Comparison of ENCODE assay signal across 8 mouse cellular contexts in genomic region chr5:34368551-34369290, GRCm38 (mm10). TPM values are rescaled to one million over a fixed set of nuclear protein-coding genes. Genes with fewer than 3 reads are reported as not detected.
DNase-seq lines count a peak whose midpoint lies in the region; ATAC-seq and TF ChIP-seq lines count a peak whose summit lies in the region.

No protein-coding gene starts in this region.

- peak overlapping the region; percentile 80 for H3K4me3 ChIP-seq in thymus, adult 2 months (ENCODE audit: control insufficient read depth, insufficient read depth, low read length)
- peak overlapping the region; percentile 71 to 78 for H3K4me3 ChIP-seq in liver, embryonic 14.5 days (ENCODE audit: insufficient read depth in 1 of 2, low read depth in 2 of 2, low read length in 2 of 2)

- TF ChIP-seq POLR2A in thymus, adult 2 months (IDR thresholded peaks at IDR 0.05; ENCODE audit: control insufficient read depth, extremely low read depth, insufficient read depth, low read length, poor library complexity), result no peak

- peaks cover 11% of the 10 kb centered on the region for H3K4me1 ChIP-seq in thymus, adult 2 months (replicated peaks; ENCODE audit: control insufficient read depth, insufficient read depth, low read length)
- peaks cover 5 to 18% of the 10 kb centered on the region in 2 experiments for H3K4me1 ChIP-seq in liver, embryonic 14.5 days (replicated peaks; ENCODE audit: control insufficient read depth in 2 of 2, insufficient read depth in 2 of 2, low read length in 1 of 2)

- peak overlapping the region; percentile 12; the same call in 1 of the 2 replicates for H3K27ac ChIP-seq in thymus, adult 2 months (ENCODE audit: control insufficient read depth, insufficient read depth, low read length)
- peak overlapping the region; percentile 39 for H3K27ac ChIP-seq in liver, embryonic 14.5 days

- H3K9ac ChIP-seq in liver, embryonic 14.5 days (replicated peaks), result peak overlapping the region; percentile 76

- H3K36me3 ChIP-seq in thymus, adult 2 months (ENCODE audit: control insufficient read depth, insufficient read depth, low read length), result no peaks in the 10 kb centered on the region
- H3K36me3 ChIP-seq in liver, embryonic 14.5 days (replicated peaks; ENCODE audit: control insufficient read depth, insufficient read depth, low read depth), result no peaks in the 10 kb centered on the region

- H3K27me3 ChIP-seq in thymus, adult 2 months (ENCODE audit: control insufficient read depth, insufficient read depth, low read length), result no peaks in the 10 kb centered on the region
- no peaks in the 10 kb centered on the region for H3K27me3 ChIP-seq in liver, embryonic 14.5 days (ENCODE audit: control insufficient read depth, insufficient read depth, low read length)

- TF ChIP-seq EP300 in liver, embryonic 14.5 days (IDR thresholded peaks at IDR 0.05; ENCODE audit: low read depth), result no peak

- H3K4me2 ChIP-seq in liver, embryonic 14.5 days (ENCODE audit: low read depth), result peak overlapping the region; percentile 95

- ATAC-seq in liver, embryonic 14.5 days (ENCODE audit: insufficient read depth), result no peak

- TF ChIP-seq CTCF in thymus, adult 2 months (IDR thresholded peaks at IDR 0.05; ENCODE audit: borderline replicate concordance, control insufficient read depth, extremely low read depth, insufficient read depth, low read length, poor library complexity), result no peak
- TF ChIP-seq CTCF in liver, embryonic 14.5 days (IDR thresholded peaks at IDR 0.05; ENCODE audit: low read depth), result no peak

- no peaks in the 10 kb centered on the region for H3K9me3 ChIP-seq in liver, embryonic 14.5 days (ENCODE audit: control insufficient read depth, low read length)

- WGBS in thymus, adult 2 months, result 85% methylated on average over 7 of the region's 7 CpGs
- 61% methylated on average over 7 of the region's 7 CpGs for WGBS in liver, embryonic 14.5 days (ENCODE audit: insufficient replicate concordance)

- DNase-seq in cerebellum, adult 11-12 months, result peak; percentile 44
- no peak for DNase-seq in cerebellum, adult 8-10 months
- no peak for DNase-seq in thymus, adult 2 months
- DNase-seq in thymus, postnatal 0 days (ENCODE audit: low spot score), result no peak
- peak in 1 of 3 experiments; percentile 4 for DNase-seq in liver, embryonic 14.5 days (ENCODE audit: low read depth in 3 of 3, low spot score in 3 of 3)
- no peak for DNase-seq in right cerebral cortex, adult 2 months (ENCODE audit: low spot score in 2 of 2)
- DNase-seq in frontal cortex, postnatal 36 days (ENCODE audit: low spot score in 2 of 2), result no peak
- DNase-seq in left cerebral cortex, adult 8-10 months (ENCODE audit: low spot score in 2 of 2), result no peak

RNA-seq across cellular contexts. Expression of gene Fam193a, which starts 1.0 kb away (rescaled TPM):
- polyA plus RNA-seq in thymus, adult 2 months (2012; rRNA removed), result 118 and 130 TPM in 2 replicates
- polyA plus RNA-seq in thymus, postnatal 0 days (2015; fragmentation: Nextera tagmentation; extraction: Ambion mirVana), result 7.0 and 10.3 TPM in 2 replicates
- 4.6 and 6.4 TPM in 2 replicates for polyA plus RNA-seq in liver, embryonic 14.5 days (2012; rRNA removed)
- 2.9 and 3.4 TPM in 2 replicates for polyA plus RNA-seq in liver, embryonic 14.5 days (2014; fragmentation: Nextera tagmentation; extraction: Ambion mirVana)
- total RNA-seq in left cerebral cortex, adult 8-10 months (2022), result 10 to 100 TPM; 43.1 to 49.3 (median 43.2) TPM

RNA-seq across cellular contexts. Expression of gene Rnf4, which starts 32.6 kb away (rescaled TPM):
- 110 and 125 TPM in 2 replicates for polyA plus RNA-seq in thymus, adult 2 months (2012; rRNA removed)
- polyA plus RNA-seq in thymus, postnatal 0 days (2015; fragmentation: Nextera tagmentation; extraction: Ambion mirVana), result 138 TPM in 2 replicates
- polyA plus RNA-seq in liver, embryonic 14.5 days (2012; rRNA removed), result 49.5 and 50.9 TPM in 2 replicates
- 71.0 and 73.2 TPM in 2 replicates for polyA plus RNA-seq in liver, embryonic 14.5 days (2014; fragmentation: Nextera tagmentation; extraction: Ambion mirVana)
- 10 to 100 TPM; 84.4 to 90.9 (median 87.9) TPM for total RNA-seq in left cerebral cortex, adult 8-10 months (2022)

Comparison
In these comparisons a context has a peak if more than half of its experiments do, and no peak if none do; other contexts are left out.
1. RNA of gene Fam193a, which starts 1.0 kb away (polyA plus RNA-seq): 118 to 130 TPM in thymus, adult 2 months; 7.0 to 10.3 TPM in thymus, postnatal 0 days and 2.9 to 6.4 TPM in liver, embryonic 14.5 days; every median in the first group is over 10 times any median in the second.